Mouse (Mus musculus) liver, embryonic 14.5 days (tissue): ENCODE measurements around the gene 1700125H20Rik.

Experiments used
- CTCF ChIP-seq: IDR thresholded peaks from 2 replicates; pipeline ENCODE4 v1.5.1; 2016; ENCODE audit warnings: antibody characterized with exemption, low read depth, control low read depth
- EP300 ChIP-seq: IDR thresholded peaks from 2 replicates; pipeline ENCODE4 v1.6.1; 2016; ENCODE audit warnings: antibody characterized with exemption, low read depth

- no peak; the same call in 1 of the 2 replicates for TF ChIP-seq CTCF
- no peak for TF ChIP-seq EP300
Observed at GRCm38 (mm10) chr11:85177761-85178160, 7.6 kb downstream of the 1700125H20Rik start.
